Mouse (Mus musculus) G1E (cell line): ENCODE measurements around the gene Rbm47.

ENCODE experiments used
- CTCF ChIP-seq: IDR thresholded peaks from 2 replicates; pipeline ENCODE4 v1.5.1; 2012; ENCODE audit warnings: low read depth, low read length, inconsistent platforms, mixed read lengths
- GATA2 ChIP-seq: IDR thresholded peaks from 2 replicates; pipeline ENCODE4 v1.6.1; 2012; ENCODE audit warnings: low read depth, low read length, inconsistent platforms, borderline replicate concordance
- POLR2AphosphoS5 ChIP-seq: IDR thresholded peaks from 2 replicates; pipeline ENCODE4 v1.6.1; 2012; ENCODE audit warnings: low read depth, low read length, inconsistent platforms; ENCODE audit not compliant: insufficient replicate concordance
- TAL1 ChIP-seq: conservative IDR thresholded peaks from 2 replicates; pipeline ENCODE4 v1.6.1; 2012; ENCODE audit warnings: low read depth, low read length, inconsistent platforms, mixed read lengths

DNA sequence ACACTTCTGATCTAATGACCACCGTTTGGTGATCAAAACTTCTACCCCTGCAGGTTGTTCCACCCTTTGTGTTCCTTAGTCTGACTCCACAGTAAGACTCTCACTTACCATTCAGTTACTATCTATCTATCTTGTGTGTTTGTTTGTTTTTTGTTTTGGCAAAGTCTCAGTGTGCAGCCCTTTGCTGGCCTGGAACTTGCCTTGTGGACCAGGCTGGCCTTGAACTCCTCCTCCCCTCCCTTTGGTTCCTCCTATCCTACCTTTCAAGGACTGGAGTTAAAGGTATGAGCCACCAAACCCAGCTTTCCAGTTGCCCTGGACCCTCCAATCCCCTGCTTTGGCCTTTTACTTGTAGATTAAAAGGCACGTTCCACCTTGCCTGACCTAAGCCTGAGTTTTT is 23.8 kb downstream of the Rbm47 start:
- TF ChIP-seq POLR2AphosphoS5 (no peak), CTCF (no peak), TAL1 (no peak), GATA2 (no peak)
